8 mouse cellular contexts compared by ENCODE assay signal in genomic region chr7:91543286-91543650, GRCm38 (mm10).
DNase-seq lines count a peak whose midpoint lies in the region; ATAC-seq and TF ChIP-seq lines count a peak whose summit lies in the region.

No protein-coding gene starts in this region.

- no peaks in the 10 kb centered on the region for H3K9me3 ChIP-seq in forebrain, embryonic 16.5 days (ENCODE audit: control insufficient read depth, low read length)
- no peaks in the 10 kb centered on the region for H3K9me3 ChIP-seq in limb, embryonic 15.5 days
- no peaks in the 10 kb centered on the region for H3K9me3 ChIP-seq in neural tube, embryonic 15.5 days (replicated peaks)

- TF ChIP-seq CTCF in left cerebral cortex, adult 2 months (IDR thresholded peaks at IDR 0.05): no peak

- peak overlapping the region; percentile 52 for H3K4me3 ChIP-seq in left cerebral cortex, adult 2 months
- peak overlapping the region; percentile 57 for H3K4me3 ChIP-seq in forebrain, embryonic 16.5 days (replicated peaks; ENCODE audit: low read length)
- H3K4me3 ChIP-seq in limb, embryonic 15.5 days: peak overlapping the region; percentile 35
- peak overlapping the region; percentile 52 for H3K4me3 ChIP-seq in neural tube, embryonic 15.5 days (replicated peaks)

- no peak for DNase-seq in left cerebral cortex, adult 2 months (ENCODE audit: extremely low spot score in 1 of 2, low spot score in 2 of 2)
- no peak for DNase-seq in left cerebral cortex, postnatal 14 days (ENCODE audit: low spot score in 2 of 2)
- no peak for DNase-seq in urinary bladder, adult 18-20 months (ENCODE audit: low spot score in 2 of 2)
- DNase-seq in layer of hippocampus, adult 11-12 months (ENCODE audit: low spot score): no peak

- peak overlapping the region; percentile 45; the same call in 1 of the 2 replicates for H3K27ac ChIP-seq in left cerebral cortex, adult 2 months
- no peak overlapping the region for H3K27ac ChIP-seq in forebrain, embryonic 16.5 days (ENCODE audit: low read length)
- H3K27ac ChIP-seq in limb, embryonic 15.5 days: no peak overlapping the region
- H3K27ac ChIP-seq in neural tube, embryonic 15.5 days (replicated peaks): peak overlapping the region; percentile 84

- H3K36me3 ChIP-seq in forebrain, embryonic 16.5 days (ENCODE audit: control insufficient read depth, insufficient read depth): no peaks in the 10 kb centered on the region
- H3K36me3 ChIP-seq in limb, embryonic 15.5 days: no peaks in the 10 kb centered on the region
- H3K36me3 ChIP-seq in neural tube, embryonic 15.5 days: no peaks in the 10 kb centered on the region

- 39% methylated on average over 4 of the region's 4 CpGs for WGBS in forebrain, embryonic 16.5 days
- 34% methylated on average over 4 of the region's 4 CpGs for WGBS in limb, embryonic 15.5 days
- 25% methylated on average over 4 of the region's 4 CpGs for WGBS in neural tube, embryonic 15.5 days

- peaks cover 12% of the 10 kb centered on the region for H3K4me1 ChIP-seq in forebrain, embryonic 16.5 days (replicated peaks; ENCODE audit: control insufficient read depth, insufficient read depth, low read length)
- H3K4me1 ChIP-seq in limb, embryonic 15.5 days: peaks cover 10% of the 10 kb centered on the region
- H3K4me1 ChIP-seq in neural tube, embryonic 15.5 days: peaks cover 12% of the 10 kb centered on the region; the same call in 1 of the 2 replicates

- intact Hi-C loops in left cerebral cortex, adult 2 months (cut with DNase I): no loop called here
- intact Hi-C loops in left cerebral cortex, postnatal 14 days (cut with DNase I): no loop called here

- H3K27me3 ChIP-seq in forebrain, embryonic 16.5 days (replicated peaks; ENCODE audit: control insufficient read depth, insufficient read depth, low read length): no peaks in the 10 kb centered on the region
- peaks cover 21% of the 10 kb centered on the region for H3K27me3 ChIP-seq in limb, embryonic 15.5 days
- H3K27me3 ChIP-seq in neural tube, embryonic 15.5 days (replicated peaks): no peaks in the 10 kb centered on the region

- H3K4me2 ChIP-seq in forebrain, embryonic 16.5 days (ENCODE audit: low read length): peak overlapping the region; percentile 75
- peak overlapping the region; percentile 66 for H3K4me2 ChIP-seq in limb, embryonic 15.5 days
- H3K4me2 ChIP-seq in neural tube, embryonic 15.5 days: peak overlapping the region; percentile 71

- peak; percentile 75 for ATAC-seq in forebrain, embryonic 16.5 days
- ATAC-seq in limb, embryonic 15.5 days (ENCODE audit: insufficient number of reproducible peaks, low FRiP score, low TSS enrichment, low read depth): no peak
- ATAC-seq in neural tube, embryonic 15.5 days (ENCODE audit: low FRiP score): peak; percentile 75
- no peak for ATAC-seq in megakaryocyte-erythroid progenitor cell, adult 5-6 weeks (replicated peaks; ENCODE audit: low FRiP score, low TSS enrichment, poor library complexity, severe bottlenecking)

- peak overlapping the region; percentile 62 for H3K9ac ChIP-seq in forebrain, embryonic 16.5 days (replicated peaks; ENCODE audit: low read depth, low read length)
- H3K9ac ChIP-seq in limb, embryonic 15.5 days: no peak overlapping the region
- H3K9ac ChIP-seq in neural tube, embryonic 15.5 days (replicated peaks): peak overlapping the region; percentile 61

Comparison
In these comparisons a context has a peak if more than half of its experiments do, and no peak if none do; other contexts are left out.
1. H3K27ac ChIP-seq: peak in left cerebral cortex, adult 2 months (single experiment) and neural tube, embryonic 15.5 days (single experiment); none in forebrain, embryonic 16.5 days (single experiment) and limb, embryonic 15.5 days (single experiment).
2. ATAC-seq: peak in forebrain, embryonic 16.5 days (single experiment) and neural tube, embryonic 15.5 days (single experiment); none in limb, embryonic 15.5 days (single experiment) and megakaryocyte-erythroid progenitor cell, adult 5-6 weeks (single experiment).
3. Peak in every context shown above with its lines, with median percentiles within 50 percentile points of each other: H3K4me3 ChIP-seq and H3K4me2 ChIP-seq.